Mouse (Mus musculus) gastrocnemius, postnatal 10 days (tissue): ENCODE measurements around the gene Sec22b. TPM values are rescaled to one million over a fixed set of nuclear protein-coding genes. Genes with fewer than 3 reads are reported as not detected.

Experiments used
- DNase-seq: peaks from one replicate; pipeline ENCODE4 v3.0.0; 2021; ENCODE audit warnings: mixed read lengths
- total RNA-seq, 2 experiments: library from RNA; stranded (reverse); gene quantifications; 2 replicates each; pipeline ENCODE4 v1.2.3; 2021

The Sec22b gene
- total RNA-seq, 2 experiments from 2014 or later, result 38.8 to 42.7 TPM

DNA sequence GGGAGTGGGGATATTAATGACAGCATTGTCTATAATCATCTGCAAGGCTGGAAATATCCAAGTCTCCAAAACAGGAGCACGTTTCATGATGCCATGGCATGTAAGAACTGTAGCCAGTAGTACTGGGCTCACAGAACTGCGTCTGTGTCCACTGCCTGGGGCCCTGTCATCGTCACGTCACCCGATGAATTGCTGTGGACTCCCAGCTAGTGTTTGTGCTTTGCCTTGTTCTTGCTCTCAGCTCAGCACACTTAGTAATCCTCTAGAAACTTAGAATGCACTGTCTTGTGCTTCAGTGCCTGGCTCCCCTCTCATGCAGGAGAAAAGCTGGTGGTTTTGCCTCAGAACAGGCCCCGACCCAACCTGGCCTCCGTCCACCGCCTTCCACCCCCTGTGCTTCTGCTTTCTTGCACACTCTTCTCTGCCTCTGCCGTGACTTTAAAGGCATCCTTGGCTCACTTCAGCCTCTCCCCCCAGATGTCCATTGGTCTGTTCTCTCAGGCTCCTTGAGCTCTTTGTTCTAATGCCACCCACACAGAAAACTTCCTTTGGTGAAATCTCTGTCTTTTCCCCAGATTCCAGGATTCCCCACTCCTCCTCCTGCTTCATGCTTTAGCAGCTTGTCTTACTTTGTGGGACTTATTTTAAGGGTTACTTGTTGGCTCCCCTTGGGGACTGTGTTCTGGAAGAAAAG lies 39.7 kb downstream of the Sec22b start:
- DNase-seq, result peak; percentile 26

DNA sequence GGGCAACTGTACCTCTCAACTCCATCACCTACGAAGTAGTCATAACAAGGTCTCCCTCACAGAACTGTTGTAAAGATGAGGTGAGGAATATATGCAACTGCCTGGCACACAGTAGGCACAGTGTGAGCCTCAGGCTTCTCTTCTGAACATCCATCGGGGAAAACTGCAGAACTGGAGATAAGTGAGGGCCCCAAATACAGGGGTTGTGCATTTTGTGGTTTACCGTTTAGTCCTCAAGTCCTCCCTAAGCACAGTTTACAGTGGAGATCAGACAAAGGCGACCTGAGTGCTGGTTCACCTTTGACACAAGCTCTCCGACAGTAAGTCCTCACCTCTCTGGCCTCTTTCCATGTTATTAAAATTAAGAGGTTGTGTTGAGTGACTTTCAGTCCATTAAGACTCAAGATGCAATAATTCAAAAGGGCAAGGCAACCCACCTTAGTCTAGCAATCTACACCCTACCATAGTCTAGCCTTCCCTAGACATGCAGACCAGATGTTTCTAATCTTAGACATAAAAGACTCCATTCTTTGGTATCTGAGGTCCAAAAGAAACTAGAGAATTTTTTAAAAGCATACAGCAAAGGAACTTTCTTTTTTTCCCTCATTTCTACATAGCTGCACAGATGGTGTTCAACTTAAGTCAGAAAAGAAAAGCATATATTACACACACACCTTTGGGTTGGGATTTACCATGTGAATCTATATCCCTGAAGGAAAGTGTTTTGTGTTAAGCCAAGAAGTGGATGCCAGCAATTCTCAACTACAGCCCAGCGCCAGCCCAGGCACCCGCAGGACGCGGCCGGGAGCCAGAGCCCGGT lies 40.7 kb downstream of the Sec22b start:
- no peak for DNase-seq

GRCm38 (mm10) chr3:97942260-97942950 lies 41.4 kb downstream of the Sec22b start:
- peak; percentile 35 for DNase-seq

DNA sequence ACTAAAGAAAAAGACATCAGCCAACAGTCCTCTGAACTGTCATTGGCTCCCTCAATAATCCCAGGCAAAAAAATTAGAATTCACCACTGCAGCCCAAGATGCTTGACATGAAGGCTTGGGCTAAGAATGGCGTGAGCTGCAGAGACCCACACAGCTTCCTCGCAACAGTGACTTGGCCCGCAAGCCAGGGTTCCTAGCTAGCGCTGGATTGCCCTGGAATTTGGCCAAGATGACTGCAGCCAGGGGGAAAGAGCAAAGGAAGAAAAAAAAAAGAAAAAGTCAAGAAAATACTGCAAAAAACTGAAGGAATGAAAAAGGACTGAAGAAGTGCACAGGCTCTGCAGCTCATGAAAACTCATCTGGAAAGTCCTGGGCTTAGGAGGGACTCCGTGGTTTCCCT lies 43.5 kb downstream of the Sec22b start:
- peak; percentile 45 for DNase-seq

- DNase-seq, result no peak
Observed at GRCm38 (mm10) chr3:97946439-97946838, 45.4 kb downstream of the Sec22b start.

GRCm38 (mm10) chr3:97948518-97948917 lies 47.5 kb downstream of the Sec22b start:
- no peak for DNase-seq

- no peak for DNase-seq
Observed at GRCm38 (mm10) chr3:97949946-97950345, 49.0 kb downstream of the Sec22b start.

- no peak for DNase-seq
Observed at GRCm38 (mm10) chr3:97951134-97951533, 50.1 kb downstream of the Sec22b start.

- DNase-seq, result no peak
Observed at GRCm38 (mm10) chr3:97953196-97953595, 52.2 kb downstream of the Sec22b start.

- no peak for DNase-seq
Observed at GRCm38 (mm10) chr3:97956322-97956721, 55.3 kb downstream of the Sec22b start.

DNA sequence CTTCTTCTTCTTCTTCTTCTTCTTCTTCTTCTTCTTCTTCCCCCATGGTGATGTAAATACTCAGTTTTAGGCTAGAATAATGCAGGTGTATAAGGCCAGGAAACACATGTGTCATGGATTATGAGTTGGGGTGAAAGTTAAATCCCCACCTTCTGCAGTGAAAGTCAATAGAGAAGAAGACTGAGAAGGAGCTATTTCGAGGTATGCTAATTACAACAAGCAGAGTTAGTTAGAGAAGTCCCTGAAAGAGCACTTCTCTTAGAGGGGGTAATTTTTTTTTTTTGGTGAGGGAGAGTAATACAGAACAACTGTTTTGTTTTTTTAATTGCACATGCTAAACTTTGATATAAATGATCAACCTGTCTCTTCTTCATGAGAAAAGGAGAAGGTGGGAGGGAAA lies 55.9 kb downstream of the Sec22b start:
- DNase-seq, result no peak

- DNase-seq, result no peak
Observed at GRCm38 (mm10) chr3:97960783-97961594, 60.0 kb downstream of the Sec22b start.

DNA sequence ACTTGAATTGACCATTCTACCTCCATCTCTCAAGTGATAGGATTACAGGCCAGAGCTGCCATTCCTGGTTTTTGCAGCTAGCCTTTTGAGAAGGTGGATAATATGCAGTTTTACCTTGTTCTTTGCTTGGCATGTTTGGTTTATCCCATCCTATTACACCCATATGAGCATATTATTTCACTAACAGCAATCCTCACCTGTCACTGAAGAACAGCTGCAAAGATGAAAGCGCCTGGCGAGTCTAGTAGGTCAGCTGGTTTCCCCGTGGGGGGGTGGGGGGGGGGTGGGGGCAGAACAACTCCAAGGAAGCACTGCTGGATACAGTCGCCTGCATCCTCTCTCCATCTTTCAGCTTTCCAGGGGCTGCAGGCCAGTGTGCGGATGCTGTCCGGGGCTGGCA lies 61.0 kb downstream of the Sec22b start:
- no peak for DNase-seq

DNA sequence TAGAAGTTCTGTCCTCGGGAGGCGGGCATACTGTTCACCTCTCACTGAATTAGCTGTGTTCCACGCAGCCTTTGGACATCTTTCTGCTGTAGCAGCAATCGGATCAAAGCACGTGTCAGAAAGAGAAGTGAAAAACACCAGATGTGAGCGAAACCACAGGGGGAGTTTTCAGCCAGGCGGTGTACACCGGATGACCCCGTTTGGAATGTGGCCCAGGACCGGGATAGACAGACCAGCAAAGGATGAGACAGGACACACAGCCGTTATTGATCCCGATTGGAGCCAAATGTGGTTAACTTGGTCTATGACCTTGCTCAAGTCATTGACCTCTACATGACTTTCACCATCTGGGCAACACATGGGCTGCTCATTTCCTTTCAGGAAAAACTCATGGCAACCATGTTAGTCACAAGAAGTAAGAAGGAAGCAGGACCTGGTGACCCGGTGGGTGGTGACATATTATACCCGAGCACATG lies 63.9 kb downstream of the Sec22b start:
- peak; percentile 39 for DNase-seq

- no peak for DNase-seq
Observed at GRCm38 (mm10) chr3:97967627-97968026, 66.6 kb downstream of the Sec22b start.

DNA sequence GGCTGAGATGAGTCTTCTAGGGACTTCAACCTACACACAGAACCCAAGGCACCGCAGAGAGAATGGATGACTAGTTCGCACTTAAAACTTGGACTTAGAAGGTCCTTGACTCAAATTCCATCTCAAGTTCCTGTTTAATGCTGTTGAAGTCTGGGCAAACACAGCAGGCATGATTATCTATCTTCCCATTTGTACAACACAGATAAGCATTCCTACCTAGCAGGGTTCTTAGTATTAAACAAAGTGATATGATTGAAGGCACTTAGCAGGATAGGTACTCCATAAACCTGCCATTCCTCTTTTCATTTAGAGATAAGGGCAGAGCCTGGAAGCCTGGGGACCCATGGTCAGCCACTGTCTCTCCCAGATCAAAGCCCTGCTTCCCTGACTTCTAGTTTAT lies 67.2 kb downstream of the Sec22b start:
- DNase-seq, result no peak

DNA sequence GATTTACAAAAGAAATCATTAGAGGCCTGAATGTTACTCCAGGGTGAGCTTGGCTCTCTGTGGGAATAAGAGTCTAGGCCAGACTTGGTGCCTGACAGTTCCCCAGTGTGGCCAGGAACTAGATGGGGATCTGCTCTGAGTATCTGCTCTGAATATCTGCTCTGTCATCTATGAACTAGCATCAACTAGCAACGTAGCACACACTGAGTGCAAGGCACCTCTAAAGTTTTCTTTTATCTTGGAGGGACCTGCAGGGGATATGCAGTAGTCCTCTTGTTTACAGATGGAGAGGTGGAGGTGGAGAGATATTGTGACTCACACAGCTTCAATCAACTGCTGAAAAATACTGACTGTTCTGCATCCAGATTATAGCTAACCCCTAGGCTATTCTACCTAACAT lies 68.0 kb downstream of the Sec22b start:
- no peak for DNase-seq

DNA sequence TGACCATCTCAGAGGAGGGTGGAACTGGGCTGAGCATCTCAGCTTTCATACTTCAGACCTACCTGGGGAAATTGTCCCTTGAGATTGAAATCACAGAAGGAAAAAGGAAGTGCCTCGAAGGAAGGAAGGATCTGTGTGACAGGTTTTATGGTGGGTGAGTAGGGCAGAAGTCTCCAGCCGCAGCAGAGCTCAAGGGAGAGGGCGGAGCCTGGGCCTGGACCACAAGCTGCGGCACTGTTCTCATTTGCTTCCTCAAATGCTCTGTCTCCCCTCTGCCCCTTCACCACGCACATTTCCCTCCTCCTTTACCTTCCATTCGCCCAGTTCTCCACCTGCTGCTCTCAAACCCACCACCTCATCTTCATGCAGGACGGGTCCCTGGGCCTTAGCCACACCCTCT lies 70.1 kb downstream of the Sec22b start:
- no peak for DNase-seq

- DNase-seq, result no peak
Observed at GRCm38 (mm10) chr3:97972200-97972599, 71.2 kb downstream of the Sec22b start.

GRCm38 (mm10) chr3:97972707-97973106 lies 71.7 kb downstream of the Sec22b start:
- no peak for DNase-seq
